ENCODE assay signal across 8 mouse cellular contexts in the genomic region with DNA sequence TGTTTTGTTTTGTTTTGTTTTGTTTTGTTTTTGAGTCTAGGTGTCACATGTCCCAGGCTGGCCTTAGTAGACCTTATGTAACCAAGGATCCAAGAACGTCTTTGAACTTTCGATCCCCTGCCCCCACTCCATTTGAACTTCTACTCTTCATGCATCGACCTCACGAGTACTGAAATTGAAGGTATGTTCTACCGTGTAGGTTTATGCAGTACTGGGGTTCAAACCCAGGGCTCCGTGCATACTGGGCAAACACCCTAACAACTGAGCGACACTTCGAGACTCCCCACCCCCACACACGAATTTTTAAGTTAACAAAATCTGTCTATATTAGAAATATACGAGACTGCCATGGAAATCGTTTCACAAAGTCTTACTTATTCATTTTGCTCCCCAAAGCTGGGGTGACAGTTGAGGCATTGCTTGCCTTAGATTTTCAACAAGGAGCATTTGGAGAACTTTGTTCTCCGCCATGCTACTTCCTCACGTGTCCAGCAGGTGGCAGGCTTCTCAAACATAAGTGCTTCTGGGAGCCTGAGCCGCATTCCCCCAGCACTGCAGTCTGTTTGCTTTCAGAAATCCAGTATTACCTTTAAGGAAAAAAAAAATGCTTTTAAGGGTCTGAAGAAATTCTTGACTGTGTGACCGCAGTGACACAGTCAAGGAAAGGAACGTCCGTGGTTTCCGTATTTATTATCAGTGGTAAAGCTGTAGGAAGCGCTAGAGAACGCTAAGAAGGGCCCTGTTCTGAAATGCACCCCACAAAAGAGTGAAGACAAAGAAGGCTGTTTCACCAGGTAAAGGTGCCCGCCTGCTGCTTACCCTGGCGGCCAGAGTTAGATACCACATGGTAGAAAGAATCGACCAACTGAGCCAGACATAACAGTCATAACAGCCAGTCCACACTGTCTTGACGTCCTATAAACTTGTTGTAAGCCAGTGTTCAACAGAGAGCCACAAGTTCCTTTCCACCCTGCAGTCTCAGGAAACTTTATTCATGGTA. TPM values are rescaled to one million over a fixed set of nuclear protein-coding genes. Genes with fewer than 3 reads are reported as not detected.
DNase-seq lines count a peak whose midpoint lies in the region; ATAC-seq lines count a peak whose summit lies in the region.

No protein-coding gene starts in this region.

- no peak overlapping the region for H3K27ac ChIP-seq in hindbrain, embryonic 12.5 days

- H3K27me3 ChIP-seq in hindbrain, embryonic 12.5 days: no peaks in the 10 kb centered on the region

- H3K4me1 ChIP-seq in hindbrain, embryonic 12.5 days: no peaks in the 10 kb centered on the region

- H3K9ac ChIP-seq in hindbrain, embryonic 12.5 days: no peak overlapping the region

- 34% methylated on average over 24 of the region's 24 CpGs for WGBS in hindbrain, embryonic 12.5 days

- peak overlapping the region; percentile 5; the same call in 1 of the 2 replicates for H3K4me2 ChIP-seq in hindbrain, embryonic 12.5 days (replicated peaks)

- no peaks in the 10 kb centered on the region; the same call in 1 of the 2 replicates for H3K9me3 ChIP-seq in hindbrain, embryonic 12.5 days (replicated peaks)

- DNase-seq in MN1 (ENCODE audit: low spot score): peak; percentile 79
- DNase-seq in cerebellum, adult 8-10 months: peak; percentile 68
- peak; percentile 69 for DNase-seq in layer of hippocampus, adult 9-11 months
- DNase-seq in lung, postnatal 10 days: peak; percentile 85
- DNase-seq in retina, adult 2 months (ENCODE audit: low read depth, low spot score): peak; percentile 57
- DNase-seq in thymus, postnatal 14 days: peak; percentile 79

- no peaks in the 10 kb centered on the region for H3K36me3 ChIP-seq in hindbrain, embryonic 12.5 days

- H3K4me3 ChIP-seq in hindbrain, embryonic 12.5 days: no peak overlapping the region

- ATAC-seq in frontal cortex, adult (ENCODE audit: low TSS enrichment): peak; percentile 87
- ATAC-seq in hindbrain, embryonic 12.5 days (ENCODE audit: low FRiP score): no peak

RNA-seq across cellular contexts. Expression of gene Aggf1, which starts 15.0 kb away (rescaled TPM):
- 51.3 and 52.8 TPM in 2 replicates for polyA plus RNA-seq in hindbrain, embryonic 12.5 days (2016; fragmentation: Nextera tagmentation; extraction: Ambion mirVana)

RNA-seq across cellular contexts. Expression of gene Crhbp, which starts 54.6 kb away (rescaled TPM):
- polyA plus RNA-seq in hindbrain, embryonic 12.5 days (2016; fragmentation: Nextera tagmentation; extraction: Ambion mirVana): 3.8 and 6.2 TPM in 2 replicates
